12 mouse cellular contexts compared by ENCODE assay signal in genomic region chrX:156673661-156674060, GRCm38 (mm10).
"Had no signal": no experiment of that assay in that cellular context is flagged by ENCODE, and none has a peak within 500 bp of the region (broad histone marks: within the 10 kb centered on the region; RNA-seq: fewer than 3 reads in every experiment).

No protein-coding gene starts in this region.

- H3K36me3 ChIP-seq: limb, embryonic 12.5 days; liver, embryonic 13.5 days; midbrain, embryonic 13.5 days; neural tube, embryonic 15.5 days had no signal

- H3K9ac ChIP-seq: limb, embryonic 12.5 days; liver, embryonic 13.5 days; liver, postnatal 0 days; midbrain, embryonic 13.5 days; neural tube, embryonic 15.5 days had no signal

- DNase-seq: kidney, adult 11 months; kidney, postnatal 10 days; liver; liver, embryonic 13.5 days; liver, postnatal 0 days; right cerebral cortex, adult 18-20 months had no signal

- ATAC-seq: liver, postnatal 0 days; midbrain, embryonic 13.5 days had no signal

- H3K27ac ChIP-seq: layer of hippocampus, adult 2 months; limb, embryonic 12.5 days; liver, embryonic 13.5 days; midbrain, embryonic 13.5 days; neural tube, embryonic 15.5 days; stomach, postnatal 0 days had no signal

- H3K4me3 ChIP-seq: layer of hippocampus, adult 2 months; limb, embryonic 12.5 days; liver, embryonic 13.5 days; midbrain, embryonic 13.5 days; myocyte; neural tube, embryonic 15.5 days had no signal

- H3K9me3 ChIP-seq: limb, embryonic 12.5 days; liver, embryonic 13.5 days; midbrain, embryonic 13.5 days; neural tube, embryonic 15.5 days had no signal

- H3K4me2 ChIP-seq: limb, embryonic 12.5 days; liver, embryonic 13.5 days; midbrain, embryonic 13.5 days; neural tube, embryonic 15.5 days had no signal

- H3K4me1 ChIP-seq: limb, embryonic 12.5 days; liver, embryonic 13.5 days; midbrain, embryonic 13.5 days; neural tube, embryonic 15.5 days had no signal

- H3K27me3 ChIP-seq: limb, embryonic 12.5 days; liver, embryonic 13.5 days; midbrain, embryonic 13.5 days; neural tube, embryonic 15.5 days had no signal
